Mouse (Mus musculus): ENCODE results near the gene Ncl.

- TF ChIP-seq CTCF (IDR thresholded peaks at IDR 0.05; ENCODE audit: low read depth) (no peak), EP300 (IDR thresholded peaks at IDR 0.05; ENCODE audit: low read depth) (no peak)
Measured at GRCm38 (mm10) chr1:86359798-86360179, 589 bp upstream of the Ncl start.

Measured in heart, postnatal 0 days (tissue).